Mouse (Mus musculus) ES-E14 (cell line): Measurements from ENCODE around the gene Zfp184.

Experiments
- CHD2 ChIP-seq: IDR thresholded peaks from 2 replicates; pipeline ENCODE4 v1.6.1; 2014; ENCODE audit warnings: mild to moderate bottlenecking, low read depth, low read length, inconsistent platforms
- HCFC1 ChIP-seq: IDR thresholded peaks from 2 replicates; pipeline ENCODE4 v1.6.1; 2012; ENCODE audit warnings: low read length, inconsistent platforms, borderline replicate concordance; ENCODE audit not compliant: insufficient read depth
- ZNF384 ChIP-seq: IDR thresholded peaks from 2 replicates; pipeline ENCODE4 v1.6.1; 2012; ENCODE audit warnings: low read depth, low read length, inconsistent platforms

DNA sequence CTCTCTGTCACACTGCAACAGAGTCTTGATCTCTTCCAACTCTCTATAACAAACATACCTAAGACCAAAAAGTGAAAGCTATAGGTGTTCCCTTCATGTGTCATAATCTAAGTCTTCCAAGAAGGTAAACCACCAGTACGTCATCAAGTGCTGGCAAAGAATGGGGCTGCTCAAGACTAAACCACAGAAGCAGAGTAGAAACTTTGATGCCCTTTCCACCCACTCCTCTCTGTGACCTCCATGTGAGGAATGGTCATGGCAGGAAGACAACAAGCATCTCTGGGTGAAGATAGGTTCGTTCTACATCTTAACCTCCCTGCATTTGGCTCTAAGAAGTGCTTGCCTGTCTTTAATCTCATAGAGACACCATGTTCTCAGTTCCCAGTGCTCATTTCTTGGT lies 39.6 kb downstream of the Zfp184 start:
- no peak for TF ChIP-seq CHD2
- TF ChIP-seq HCFC1, result no peak
- TF ChIP-seq ZNF384, result no peak
